Mouse (Mus musculus) liver, embryonic 15.5 days (tissue): Measurements from ENCODE around the gene Cc2d2b. TPM values are rescaled to one million over a fixed set of nuclear protein-coding genes. Genes with fewer than 3 reads are reported as not detected.

Experiments used
- ATAC-seq: fragments of 200-750 bp; cut with Nextera tagmentation; 2 replicates; pipeline ENCODE4 v1.8.0; 2017; ENCODE audit warnings: moderate number of reproducible peaks, mild to moderate bottlenecking, moderate library complexity; ENCODE audit not compliant: insufficient read depth
- H3K27ac ChIP-seq: fragments of 300-500 bp; sonication (generic); replicated peaks from 2 replicates; pipeline ENCODE4 v1.5.1; 2015; ENCODE audit warnings: mild to moderate bottlenecking, inconsistent platforms
- H3K27me3 ChIP-seq: fragments of 300-500 bp; sonication (generic); 2 replicates; pipeline ENCODE4 v1.6.1; 2015; ENCODE audit warnings: mild to moderate bottlenecking, inconsistent platforms
- H3K36me3 ChIP-seq: fragments of 300-500 bp; sonication (generic); replicated peaks from 2 replicates; pipeline ENCODE4 v1.6.1; 2015; ENCODE audit warnings: moderate library complexity, mild to moderate bottlenecking, inconsistent platforms
- H3K4me1 ChIP-seq: fragments of 300-500 bp; sonication (generic); replicated peaks from 2 replicates; pipeline ENCODE4 v1.6.1; 2015; ENCODE audit warnings: inconsistent platforms
- H3K4me2 ChIP-seq: fragments of 300-500 bp; sonication (generic); 2 replicates; pipeline ENCODE4 v1.6.1; 2015; ENCODE audit warnings: moderate library complexity, mild to moderate bottlenecking, inconsistent platforms
- H3K4me3 ChIP-seq: fragments of 300-500 bp; sonication (generic); replicated peaks from 2 replicates; pipeline ENCODE4 v1.5.1; 2015; ENCODE audit warnings: mild to moderate bottlenecking, inconsistent platforms
- H3K9ac ChIP-seq: fragments of 300-500 bp; sonication (generic); 2 replicates; pipeline ENCODE4 v1.6.1; 2015; ENCODE audit warnings: moderate library complexity, mild to moderate bottlenecking, inconsistent platforms
- H3K9me3 ChIP-seq: fragments of 300-500 bp; sonication (generic); replicated peaks from 2 replicates; pipeline ENCODE4 v1.6.1; 2016; ENCODE audit warnings: inconsistent platforms
- WGBS: fragments of 180-500 bp; shearing (Covaris S2); methylation state at CpG from one replicate; pipeline ENCODE4 v1.1.7; 2015; ENCODE audit warnings: mixed read lengths; ENCODE audit not compliant: insufficient replicate concordance; 5-methylcytosine and 5-hydroxymethylcytosine counted together
- polyA plus RNA-seq: library from polyadenylated mRNA; unstranded; fragments of >200 nt; fragmentation: Nextera tagmentation; extraction: Ambion mirVana; gene quantifications from 2 replicates; pipeline ENCODE4 v1.2.1, GENCODE M21; 2015

The Cc2d2b gene
- polyA plus RNA-seq, 1 experiment from 2014 or later, result 0.59 TPM

DNA sequence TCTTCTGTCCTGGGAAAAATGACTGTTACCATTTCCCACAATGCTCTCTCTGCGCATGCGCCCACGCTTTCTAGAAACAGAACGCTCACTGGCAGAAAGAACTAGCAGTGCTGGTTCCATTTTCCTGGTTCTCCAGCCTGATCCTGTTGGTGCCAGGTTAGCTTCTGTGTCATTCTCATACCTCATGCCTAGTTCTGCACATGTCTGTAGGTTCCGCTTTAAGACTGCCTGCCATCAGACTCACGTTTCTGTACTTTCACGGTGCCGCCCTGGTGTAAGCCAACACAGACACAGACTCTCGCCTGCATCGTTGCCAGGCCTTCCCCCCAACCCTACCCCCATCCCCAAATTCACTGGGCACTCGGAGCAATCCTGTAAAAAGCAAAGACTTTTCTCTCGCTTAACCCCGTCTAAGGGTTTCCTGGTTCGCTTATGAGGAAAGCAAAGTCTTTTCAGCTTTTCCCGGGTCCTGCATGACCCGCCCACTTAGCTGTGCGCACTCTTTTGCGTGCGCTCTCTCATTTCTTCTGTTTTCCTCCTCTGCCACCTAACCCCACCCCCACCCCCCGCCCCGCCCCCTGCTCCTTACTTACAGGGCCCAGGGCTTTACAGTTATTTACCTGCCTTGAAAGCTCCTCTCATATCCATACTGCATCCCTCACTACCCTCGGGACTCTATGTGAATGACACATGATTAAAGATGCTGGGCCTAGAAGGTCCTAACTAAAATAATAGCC, 13.6 kb downstream of the Cc2d2b start:
- H3K4me3 ChIP-seq, result peak overlapping the region; percentile 43
- no peaks in the 10 kb centered on the region for H3K36me3 ChIP-seq
- peak overlapping the region; percentile 18; the same call in 1 of the 2 replicates for H3K9ac ChIP-seq
- H3K27ac ChIP-seq, result no peak overlapping the region
- H3K27me3 ChIP-seq, result no peaks in the 10 kb centered on the region
- 42% methylated on average over 22 of the region's 22 CpGs for whole genome bisulfite sequencing
- no peak for ATAC-seq
- peak overlapping the region; percentile 61 for H3K4me2 ChIP-seq
- no peaks in the 10 kb centered on the region for H3K9me3 ChIP-seq
- peaks cover 19% of the 10 kb centered on the region for H3K4me1 ChIP-seq

DNA sequence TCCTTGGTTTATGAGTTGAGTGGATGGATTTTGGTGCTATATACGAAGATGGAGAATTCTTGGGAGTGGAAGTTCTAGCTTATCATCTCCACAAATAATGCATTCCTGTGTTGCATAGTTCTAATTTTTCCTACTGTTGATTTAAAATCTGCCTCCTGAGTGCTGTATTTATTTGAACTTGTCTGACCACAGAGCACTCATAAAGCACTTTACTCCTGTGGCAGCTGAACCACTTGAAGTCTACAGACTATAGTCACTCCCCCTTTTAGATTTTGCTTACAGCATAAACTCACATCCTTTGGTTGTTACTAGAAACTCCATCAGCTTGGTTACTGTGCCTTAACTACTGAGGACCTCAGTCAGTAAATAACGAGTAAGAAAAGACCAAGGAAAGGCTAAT, 18.6 kb downstream of the Cc2d2b start:
- no peak for ATAC-seq
- H3K4me2 ChIP-seq, result peak overlapping the region; percentile 5; the same call in 1 of the 2 replicates
- H3K36me3 ChIP-seq, result no peaks in the 10 kb centered on the region
- no peaks in the 10 kb centered on the region for H3K27me3 ChIP-seq
- WGBS, result 81% methylated on average over 2 of the region's 2 CpGs
- H3K9me3 ChIP-seq, result no peaks in the 10 kb centered on the region
- no peak overlapping the region for H3K9ac ChIP-seq
- no peak overlapping the region for H3K27ac ChIP-seq
- peaks cover 30% of the 10 kb centered on the region for H3K4me1 ChIP-seq
- H3K4me3 ChIP-seq, result no peak overlapping the region

DNA sequence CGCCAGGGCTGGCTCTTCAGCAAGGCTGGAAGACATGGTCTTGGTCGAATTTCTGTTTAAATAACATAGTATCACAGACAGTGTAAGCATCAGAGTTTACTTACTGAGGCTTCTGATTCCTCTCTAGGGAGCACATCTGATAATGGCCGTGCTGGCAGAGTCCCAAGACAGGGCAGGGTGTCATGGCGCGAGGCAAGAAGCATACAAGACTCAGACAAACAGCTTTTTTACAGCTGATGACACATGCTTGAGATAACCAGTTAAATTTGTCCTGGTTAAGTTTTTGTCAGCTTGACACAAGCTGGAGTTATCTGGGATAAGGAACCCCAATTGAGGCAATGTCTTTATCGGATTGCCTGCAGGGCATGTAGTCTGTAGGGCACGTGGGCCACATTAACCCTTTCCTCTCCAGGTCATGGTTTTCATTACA, 20.8 kb downstream of the Cc2d2b start:
- Histone ChIP-seq H3K36me3 (no peaks in the 10 kb centered on the region), H3K27me3 (peaks cover 4% of the 10 kb centered on the region; the same call in 1 of the 2 replicates), H3K4me1 (peaks cover 39% of the 10 kb centered on the region), H3K9ac (peak overlapping the region; percentile 54), H3K4me2 (peak overlapping the region; percentile 69), H3K4me3 (peak overlapping the region; percentile 55), H3K27ac (peak overlapping the region; percentile 90), H3K9me3 (no peaks in the 10 kb centered on the region)
- peak; percentile 94 for ATAC-seq
- 13% methylated on average over 7 of the region's 7 CpGs for WGBS

DNA sequence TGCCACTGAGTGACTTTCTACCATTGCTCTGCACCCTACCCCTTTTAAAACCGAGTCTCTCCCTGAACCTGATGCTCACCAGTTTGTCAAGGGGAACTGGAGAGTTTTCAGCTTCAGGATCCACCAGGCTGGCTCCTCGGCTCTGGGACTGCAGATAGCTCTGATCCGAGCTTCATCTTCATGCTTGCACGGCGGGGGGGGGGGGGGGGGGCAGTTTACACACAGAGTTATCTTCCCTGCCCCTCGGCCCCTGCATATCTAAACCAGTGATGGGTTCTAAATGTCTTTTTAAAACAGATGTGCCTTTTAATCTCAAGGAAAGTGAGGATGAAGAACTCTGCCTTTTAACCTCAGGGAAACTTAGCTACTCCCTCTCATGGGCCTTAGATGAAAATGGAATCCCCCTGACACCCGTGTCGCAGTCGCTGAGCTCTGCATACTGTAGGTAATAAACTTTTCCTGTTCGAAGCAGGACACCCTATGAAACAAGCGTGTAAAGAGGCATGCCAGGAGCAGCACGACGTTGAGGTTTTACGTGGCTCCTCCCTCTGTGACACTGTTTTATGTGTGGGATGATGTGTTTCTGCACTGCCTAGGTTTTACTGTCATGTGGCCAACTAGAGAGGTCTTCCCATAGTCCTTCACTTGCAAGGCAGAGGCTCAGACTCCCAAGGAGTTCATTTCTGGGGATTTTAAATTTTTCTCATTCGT, 39.6 kb downstream of the Cc2d2b start:
- 50% methylated on average over 15 of the region's 15 CpGs for WGBS
- 0 out of 2 replicates have a peak, but pooled peaks cover 5% of the 10 kb centered on the region for H3K4me1 ChIP-seq
- no peaks in the 10 kb centered on the region; the same call in 1 of the 2 replicates for H3K27me3 ChIP-seq
- no peak overlapping the region for H3K27ac ChIP-seq
- no peak for ATAC-seq
- no peaks in the 10 kb centered on the region for H3K9me3 ChIP-seq
- no peaks in the 10 kb centered on the region for H3K36me3 ChIP-seq
- H3K4me3 ChIP-seq, result no peak overlapping the region
- no peak overlapping the region for H3K4me2 ChIP-seq
- no peak overlapping the region for H3K9ac ChIP-seq

GRCm38 (mm10) chr19:40788715-40789084, 40.1 kb downstream of the Cc2d2b start:
- no peaks in the 10 kb centered on the region for H3K9me3 ChIP-seq
- H3K36me3 ChIP-seq, result no peaks in the 10 kb centered on the region
- no peak overlapping the region for H3K27ac ChIP-seq
- H3K4me3 ChIP-seq, result no peak overlapping the region
- H3K4me2 ChIP-seq, result no peak overlapping the region
- H3K9ac ChIP-seq, result no peak overlapping the region
- 48% methylated on average over 2 of the region's 2 CpGs for WGBS
- peaks cover 3% of the 10 kb centered on the region; the same call in 1 of the 2 replicates for H3K27me3 ChIP-seq
- H3K4me1 ChIP-seq, result 0 out of 2 replicates have a peak, but pooled peaks cover 5% of the 10 kb centered on the region
- ATAC-seq, result no peak

DNA sequence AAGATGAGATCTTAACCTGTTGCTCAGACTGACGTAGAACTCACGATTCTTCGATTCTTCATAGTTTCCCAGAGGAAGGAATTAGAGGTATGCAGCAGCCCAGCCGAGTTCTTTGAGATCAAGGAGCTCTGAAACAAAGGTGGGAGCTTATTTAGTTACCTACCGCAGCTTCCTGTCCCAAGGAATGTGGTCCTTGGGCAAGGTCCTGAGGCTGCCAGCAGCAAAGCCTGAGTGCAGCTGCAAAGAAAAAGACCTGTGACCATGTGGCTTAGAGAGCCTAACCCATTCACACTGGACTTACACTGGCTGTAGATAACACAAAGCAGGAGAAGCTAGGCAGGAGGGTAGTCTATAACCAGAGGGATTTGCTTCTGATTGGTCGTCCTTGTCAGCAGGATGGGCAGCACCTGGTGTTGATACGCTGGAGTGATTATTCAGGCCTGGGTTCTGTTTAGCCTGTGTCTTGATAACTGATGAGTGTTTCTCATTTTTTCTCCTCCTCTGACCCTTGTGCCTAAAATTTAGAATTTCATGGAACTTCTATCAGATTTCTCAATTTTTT, 56.7 kb downstream of the Cc2d2b start:
- Histone ChIP-seq H3K9ac (no peak overlapping the region), H3K36me3 (no peaks in the 10 kb centered on the region), H3K4me1 (peaks cover 6% of the 10 kb centered on the region), H3K9me3 (no peaks in the 10 kb centered on the region), H3K27me3 (peaks cover 3% of the 10 kb centered on the region; the same call in 1 of the 2 replicates), H3K27ac (no peak overlapping the region), H3K4me3 (no peak overlapping the region), H3K4me2 (no peak overlapping the region)
- 53% methylated on average over 7 of the region's 7 CpGs for WGBS
- 0 out of 2 replicates have a peak, but pooled peaks have one; percentile 42 for ATAC-seq

DNA sequence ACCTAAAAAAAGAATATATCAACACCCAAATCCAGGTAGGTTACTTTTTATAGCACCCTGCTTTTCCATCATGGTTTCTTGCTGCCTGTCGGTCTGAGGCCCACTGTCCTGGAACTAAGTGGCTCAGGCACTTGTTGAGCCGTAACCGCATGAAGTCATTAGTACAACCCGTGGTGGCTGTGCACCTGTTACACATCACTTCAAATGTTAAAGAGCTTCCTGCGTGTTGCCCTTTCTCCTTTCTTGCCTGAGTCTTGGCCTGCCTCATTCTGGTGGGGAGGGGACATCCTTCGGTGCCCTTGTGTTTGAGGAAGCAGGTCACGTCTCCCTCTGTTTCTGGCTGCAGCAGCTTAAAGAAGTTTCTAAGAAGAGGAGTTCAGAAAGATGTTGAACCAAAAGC, 61.3 kb downstream of the Cc2d2b start:
- no peaks in the 10 kb centered on the region for H3K36me3 ChIP-seq
- peaks cover 42% of the 10 kb centered on the region for H3K4me1 ChIP-seq
- H3K9me3 ChIP-seq, result no peaks in the 10 kb centered on the region
- 60% methylated on average over 7 of the region's 7 CpGs for WGBS
- no peak overlapping the region for H3K4me3 ChIP-seq
- H3K9ac ChIP-seq, result no peak overlapping the region
- H3K4me2 ChIP-seq, result no peak overlapping the region
- H3K27ac ChIP-seq, result no peak overlapping the region
- H3K27me3 ChIP-seq, result peaks cover 3% of the 10 kb centered on the region; the same call in 1 of the 2 replicates
- ATAC-seq, result no peak

GRCm38 (mm10) chr19:40811840-40812239, 63.3 kb downstream of the Cc2d2b start:
- H3K4me3 ChIP-seq, result no peak overlapping the region
- peak overlapping the region; percentile 99 for H3K27ac ChIP-seq
- peaks cover 41% of the 10 kb centered on the region for H3K4me1 ChIP-seq
- H3K4me2 ChIP-seq, result no peak overlapping the region
- no peaks in the 10 kb centered on the region for H3K27me3 ChIP-seq
- H3K9ac ChIP-seq, result no peak overlapping the region
- 74% methylated on average over 4 of the region's 4 CpGs for WGBS
- ATAC-seq, result no peak
- H3K9me3 ChIP-seq, result no peaks in the 10 kb centered on the region
- no peaks in the 10 kb centered on the region for H3K36me3 ChIP-seq

DNA sequence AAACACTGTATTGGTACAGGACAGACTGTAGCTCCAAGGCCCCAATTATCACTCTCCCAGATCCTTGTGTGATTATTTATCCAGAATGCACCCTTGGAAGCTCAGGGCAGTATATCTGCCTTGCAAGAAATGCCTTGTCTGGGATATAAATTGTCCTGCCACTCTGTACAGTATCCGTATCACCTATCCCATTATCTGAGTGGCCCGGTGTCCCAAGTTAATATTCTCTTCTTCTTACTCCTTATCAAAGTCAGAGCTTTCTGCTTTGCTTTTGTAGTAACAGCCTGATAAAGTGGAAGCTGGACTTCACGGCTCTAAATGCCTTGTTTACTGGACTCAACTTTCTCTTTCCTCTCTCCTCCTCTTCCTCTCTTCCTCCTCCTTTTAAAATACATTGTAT, 64.2 kb downstream of the Cc2d2b start:
- H3K4me3 ChIP-seq, result peak overlapping the region; percentile 47
- 16% methylated on average over 3 of the region's 3 CpGs for WGBS
- H3K4me1 ChIP-seq, result peaks cover 50% of the 10 kb centered on the region
- no peaks in the 10 kb centered on the region for H3K27me3 ChIP-seq
- peak overlapping the region; percentile 99 for H3K27ac ChIP-seq
- H3K9ac ChIP-seq, result peak overlapping the region; percentile 60
- peak overlapping the region; percentile 74 for H3K4me2 ChIP-seq
- H3K9me3 ChIP-seq, result no peaks in the 10 kb centered on the region
- ATAC-seq, result peak; percentile 63
- no peaks in the 10 kb centered on the region for H3K36me3 ChIP-seq

DNA sequence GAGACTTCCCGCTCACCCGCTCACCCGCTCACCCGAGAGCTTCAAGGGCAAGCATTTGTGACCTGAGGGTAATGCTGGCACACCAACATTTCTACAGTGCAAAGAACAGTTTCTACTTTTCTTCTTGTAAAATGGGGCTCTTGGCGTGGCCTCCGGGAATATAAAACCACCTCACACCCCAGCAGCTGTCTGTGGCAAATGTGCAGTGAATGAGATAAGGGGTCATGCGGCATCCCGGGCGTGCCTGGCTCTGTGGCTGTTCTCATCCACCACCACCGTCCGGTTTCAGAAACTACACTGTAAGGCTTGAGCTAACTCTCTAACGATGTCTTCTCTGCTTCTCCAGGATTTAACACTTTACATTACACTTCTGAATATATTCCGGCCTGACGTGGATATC, 64.8 kb downstream of the Cc2d2b start:
- Histone ChIP-seq H3K9ac (peak overlapping the region; percentile 60), H3K9me3 (no peaks in the 10 kb centered on the region), H3K27me3 (no peaks in the 10 kb centered on the region), H3K36me3 (no peaks in the 10 kb centered on the region), H3K4me2 (peak overlapping the region; percentile 74), H3K4me3 (peak overlapping the region; percentile 47), H3K4me1 (peaks cover 56% of the 10 kb centered on the region), H3K27ac (peak overlapping the region; percentile 99)
- 12% methylated on average over 14 of the region's 14 CpGs for WGBS
- ATAC-seq, result peak; percentile 96

DNA sequence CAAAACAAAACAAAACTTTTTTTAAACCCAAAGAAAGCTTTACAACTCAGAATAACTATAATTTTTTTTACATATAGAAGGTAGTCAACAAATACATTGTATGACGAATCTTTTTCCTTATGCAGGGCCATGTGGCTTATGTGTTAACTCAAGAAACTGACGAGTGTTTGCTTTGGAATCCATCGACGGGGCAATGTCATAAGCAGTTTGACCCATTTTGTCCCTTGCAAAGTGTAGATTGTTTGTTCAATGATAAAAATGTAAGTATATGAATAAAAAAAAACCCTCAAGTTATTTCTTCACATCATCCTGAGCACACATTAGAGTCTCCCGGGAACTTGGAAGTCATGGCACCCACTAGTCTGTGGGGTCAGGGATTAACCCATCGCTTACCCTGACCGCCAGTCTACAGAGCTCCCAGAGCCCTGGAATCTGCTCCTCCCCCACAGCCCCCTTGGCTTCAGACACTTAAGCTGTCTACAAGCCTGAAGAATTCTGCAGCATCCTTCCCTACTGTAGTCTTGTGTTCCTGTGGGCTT, 67.2 kb downstream of the Cc2d2b start:
- H3K4me3 ChIP-seq, result no peak overlapping the region
- ATAC-seq, result no peak
- no peaks in the 10 kb centered on the region for H3K36me3 ChIP-seq
- peaks cover 69% of the 10 kb centered on the region for H3K4me1 ChIP-seq
- H3K9ac ChIP-seq, result no peak overlapping the region
- no peaks in the 10 kb centered on the region for H3K27me3 ChIP-seq
- no peak overlapping the region for H3K4me2 ChIP-seq
- no peak overlapping the region for H3K27ac ChIP-seq
- WGBS, result 82% methylated on average over 7 of the region's 7 CpGs
- no peaks in the 10 kb centered on the region for H3K9me3 ChIP-seq
